Mouse (Mus musculus): Measurements from ENCODE around the gene Btg2. TPM values are rescaled to one million over a fixed set of nuclear protein-coding genes. Genes with fewer than 3 reads are reported as not detected.

The Btg2 gene
- polyA plus RNA-seq, 1 experiment from 2014 or later: 77.2 TPM

DNA sequence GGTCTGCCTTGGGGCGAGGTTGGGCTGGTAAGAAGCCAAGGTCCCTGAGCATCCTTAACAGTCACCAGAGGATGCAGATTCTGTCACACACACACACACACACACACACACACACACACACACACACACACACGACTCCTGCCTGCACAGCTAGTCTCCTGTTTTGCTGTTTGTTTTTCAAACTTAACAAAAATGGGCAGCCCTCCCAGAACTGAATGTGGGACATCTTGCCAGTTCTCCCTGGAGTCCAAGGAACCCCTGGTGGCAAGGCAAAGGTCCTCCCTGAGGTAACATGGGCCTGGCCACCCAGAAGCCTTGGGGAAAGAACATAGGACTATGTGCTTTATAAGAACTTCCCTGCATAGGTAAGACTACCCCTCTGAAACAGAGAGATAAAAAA lies 37.0 kb downstream of the Btg2 start:
- DNase-seq (peak; percentile 62), ATAC-seq (ENCODE audit: insufficient read depth) (no peak)
- Histone ChIP-seq H3K4me1 (ENCODE audit: insufficient read depth) (peaks cover 10% of the 10 kb centered on the region; the same call in 1 of the 2 replicates), H3K4me2 (peak overlapping the region; percentile 36), H3K27me3 (ENCODE audit: insufficient read depth, low read length) (no peaks in the 10 kb centered on the region), H3K9ac (peak overlapping the region; percentile 9; the same call in 1 of the 2 replicates), H3K27ac (ENCODE audit: low read depth) (no peak overlapping the region), H3K36me3 (ENCODE audit: insufficient read depth) (0 out of 2 replicates have a peak, but pooled peaks cover 7% of the 10 kb centered on the region), H3K4me3 (ENCODE audit: low read depth, low read length) (no peak overlapping the region), H3K9me3 (ENCODE audit: low read depth, low read length) (no peaks in the 10 kb centered on the region)
- WGBS: 42% methylated on average over 2 of the region's 2 CpGs
- no peak for TF ChIP-seq CTCF (IDR thresholded peaks at IDR 0.05; ENCODE audit: low read depth)

DNA sequence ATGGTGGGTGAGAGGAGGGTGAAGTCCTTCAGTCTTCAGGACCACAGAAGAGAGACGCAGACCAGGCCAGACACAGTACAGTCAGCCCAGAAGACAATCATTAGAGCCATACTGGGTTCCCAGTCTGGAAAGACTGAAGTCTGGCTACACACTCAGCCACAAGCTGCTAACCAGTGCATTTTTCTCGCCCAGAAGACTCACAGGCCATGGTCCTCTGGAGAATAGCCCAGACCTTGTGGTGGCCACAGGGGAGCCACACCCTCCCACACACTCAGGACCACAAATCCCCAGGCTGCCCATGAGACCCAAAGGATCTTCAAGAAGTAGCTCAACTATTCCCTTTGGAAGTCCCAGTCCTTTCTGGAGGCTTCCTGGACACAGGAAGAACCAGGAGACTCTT lies 39.6 kb downstream of the Btg2 start:
- H3K4me2 ChIP-seq: peak overlapping the region; percentile 56
- 78% methylated on average over 2 of the region's 2 CpGs for WGBS
- H3K9me3 ChIP-seq (ENCODE audit: low read depth, low read length): no peaks in the 10 kb centered on the region
- ATAC-seq (ENCODE audit: insufficient read depth) (no peak), DNase-seq (no peak)
- TF ChIP-seq CTCF (IDR thresholded peaks at IDR 0.05; ENCODE audit: low read depth): no peak
- no peak overlapping the region; the same call in 1 of the 2 replicates for H3K9ac ChIP-seq
- no peak overlapping the region for H3K27ac ChIP-seq (ENCODE audit: low read depth)
- H3K4me3 ChIP-seq (ENCODE audit: low read depth, low read length): peak overlapping the region; percentile 33
- no peaks in the 10 kb centered on the region for H3K27me3 ChIP-seq (ENCODE audit: insufficient read depth, low read length)
- H3K4me1 ChIP-seq (ENCODE audit: insufficient read depth): peaks cover 10% of the 10 kb centered on the region; the same call in 1 of the 2 replicates
- H3K36me3 ChIP-seq (ENCODE audit: insufficient read depth): 0 out of 2 replicates have a peak, but pooled peaks cover 7% of the 10 kb centered on the region

DNA sequence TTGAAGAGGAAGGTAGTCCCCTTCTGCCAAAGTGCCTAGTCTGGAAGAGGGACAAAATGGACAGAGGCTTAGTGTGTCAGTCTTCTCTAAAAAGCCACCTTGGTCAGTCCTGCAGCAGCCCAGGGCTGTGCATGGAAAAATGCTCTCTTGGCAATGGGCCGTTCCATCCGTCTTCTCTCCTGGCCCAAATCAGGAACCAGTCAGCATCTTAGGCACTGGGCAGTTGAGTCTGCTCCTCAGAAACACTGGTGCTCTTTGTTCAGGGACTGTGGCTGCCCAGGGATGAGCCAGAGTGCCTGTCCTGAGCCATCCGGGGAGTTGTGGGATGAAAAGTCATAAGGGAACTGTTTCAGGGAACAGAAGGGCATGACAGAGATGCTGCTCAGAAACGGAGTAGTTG lies 40.6 kb downstream of the Btg2 start:
- Histone ChIP-seq H3K9ac (peak overlapping the region; percentile 19; the same call in 1 of the 2 replicates), H3K36me3 (ENCODE audit: insufficient read depth) (no peaks in the 10 kb centered on the region), H3K27me3 (ENCODE audit: insufficient read depth, low read length) (no peaks in the 10 kb centered on the region), H3K27ac (ENCODE audit: low read depth) (no peak overlapping the region), H3K4me2 (peak overlapping the region; percentile 56), H3K9me3 (ENCODE audit: low read depth, low read length) (no peaks in the 10 kb centered on the region), H3K4me1 (ENCODE audit: insufficient read depth) (peaks cover 10% of the 10 kb centered on the region; the same call in 1 of the 2 replicates), H3K4me3 (ENCODE audit: low read depth, low read length) (peak overlapping the region; percentile 33)
- WGBS: 67% methylated on average over 4 of the region's 4 CpGs
- DNase-seq (no peak), ATAC-seq (ENCODE audit: insufficient read depth) (no peak)
- no peak for TF ChIP-seq CTCF (IDR thresholded peaks at IDR 0.05; ENCODE audit: low read depth)

DNA sequence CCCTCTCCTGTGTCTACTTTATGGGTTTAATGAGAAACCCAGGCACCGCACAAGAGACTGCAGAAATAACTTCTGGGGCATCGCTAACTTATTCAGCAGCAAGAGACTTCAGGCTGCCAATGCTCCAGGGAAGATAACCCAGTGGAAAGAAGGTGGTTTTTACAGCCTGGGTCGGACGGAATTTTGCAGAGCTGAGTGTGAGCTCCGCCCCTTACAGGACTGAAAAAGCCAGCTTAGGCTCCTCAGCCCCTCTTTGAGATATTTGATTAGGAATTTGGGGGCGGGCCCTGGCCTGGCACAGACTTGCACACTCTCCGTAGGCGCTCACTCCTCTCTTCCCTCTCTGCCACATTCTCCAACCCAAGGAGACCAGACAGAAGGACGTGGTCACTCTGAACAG lies 41.7 kb downstream of the Btg2 start, which contains the start of gene Fmod:
Gene Fmod, plus strand, starts transcription at position 83 of the 400 bp plus-strand sequence.
- H3K27ac ChIP-seq (ENCODE audit: low read depth): peak within 1 kb of the TSS; percentile 85
- H3K9ac ChIP-seq: peak within 1 kb of the TSS; percentile 19
- TF ChIP-seq CTCF (IDR thresholded peaks at IDR 0.05; ENCODE audit: low read depth): no peak
- peak within 1 kb of the TSS; percentile 33 for H3K4me3 ChIP-seq (ENCODE audit: low read depth, low read length)
- 13% methylated on average over 9 of the region's 9 CpGs for WGBS
- peaks cover 7% of the 10 kb centered on the region; the same call in 1 of the 2 replicates for H3K4me1 ChIP-seq (ENCODE audit: insufficient read depth)
- ATAC-seq (ENCODE audit: insufficient read depth) (peak; percentile 83), DNase-seq (peak; percentile 86)
- peak within 1 kb of the TSS; percentile 56 for H3K4me2 ChIP-seq
- H3K9me3 ChIP-seq (ENCODE audit: low read depth, low read length): no peaks in the 10 kb centered on the region
- no peaks in the 10 kb centered on the region for H3K27me3 ChIP-seq (ENCODE audit: insufficient read depth, low read length)
- no peaks in the 10 kb centered on the region for H3K36me3 ChIP-seq (ENCODE audit: insufficient read depth)

DNA sequence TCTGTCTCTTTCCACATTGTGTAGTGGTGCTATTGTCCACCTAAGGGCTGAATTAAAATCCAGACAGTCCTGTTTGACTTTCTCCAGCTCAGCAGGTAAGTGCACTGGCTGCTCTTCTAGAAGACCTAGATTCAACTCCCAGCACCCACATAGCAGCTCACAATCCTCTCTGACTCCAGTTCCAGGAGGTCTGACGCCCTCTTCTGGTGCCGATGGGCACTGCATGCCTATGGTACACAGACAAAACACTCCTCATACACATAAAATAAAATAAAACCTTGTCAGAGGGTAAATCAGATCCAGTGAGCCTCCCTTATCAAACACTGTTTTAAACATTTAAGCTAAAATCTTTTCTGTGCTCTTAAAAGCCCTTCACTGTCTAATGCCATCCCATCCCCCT lies 42.4 kb downstream of the Btg2 start:
- 54% methylated on average over 2 of the region's 2 CpGs for WGBS
- DNase-seq (peak; percentile 42), ATAC-seq (ENCODE audit: insufficient read depth) (no peak)
- Histone ChIP-seq H3K27ac (ENCODE audit: low read depth) (peak overlapping the region; percentile 85), H3K27me3 (ENCODE audit: insufficient read depth, low read length) (no peaks in the 10 kb centered on the region), H3K4me3 (ENCODE audit: low read depth, low read length) (no peak overlapping the region), H3K4me1 (ENCODE audit: insufficient read depth) (peaks cover 3% of the 10 kb centered on the region; the same call in 1 of the 2 replicates), H3K36me3 (ENCODE audit: insufficient read depth) (no peaks in the 10 kb centered on the region), H3K9ac (no peak overlapping the region), H3K4me2 (peak overlapping the region; percentile 56), H3K9me3 (ENCODE audit: low read depth, low read length) (no peaks in the 10 kb centered on the region)
- peak; percentile 69 for TF ChIP-seq CTCF (IDR thresholded peaks at IDR 0.05; ENCODE audit: low read depth)

DNA sequence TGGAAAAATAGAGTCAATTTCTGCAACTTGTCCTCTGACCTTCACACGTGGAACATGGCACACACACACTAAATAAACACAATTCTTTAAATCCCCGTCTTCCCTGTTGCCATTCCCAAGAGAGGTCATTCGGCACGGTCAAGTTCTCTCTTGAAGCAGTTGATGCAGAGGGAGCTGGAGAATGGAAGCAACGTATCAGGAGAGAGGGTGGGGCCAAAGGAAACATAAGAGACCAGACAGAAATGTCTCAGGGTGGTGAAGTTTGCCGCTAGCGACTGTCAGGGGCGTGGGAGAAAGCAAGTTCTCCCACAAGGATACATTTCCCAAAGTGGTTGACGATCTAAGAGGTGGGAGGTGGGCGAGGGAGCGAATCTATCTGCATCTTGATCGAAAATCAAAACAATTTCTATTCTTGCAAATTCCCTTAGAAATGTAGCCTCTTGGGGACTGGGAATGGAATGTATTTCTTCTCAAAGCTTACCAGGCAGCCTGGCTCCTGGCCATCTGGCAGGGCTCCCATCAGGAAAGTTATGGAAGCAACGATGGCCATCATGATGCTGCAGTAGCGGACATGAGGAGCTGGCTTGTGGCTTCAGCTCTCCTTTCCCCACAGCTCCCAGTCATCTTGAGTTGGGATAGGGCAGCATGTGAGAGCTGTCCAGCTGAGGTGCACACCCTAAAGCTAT lies 50.6 kb downstream of the Btg2 start:
- Histone ChIP-seq H3K4me1 (ENCODE audit: insufficient read depth) (peaks cover 5% of the 10 kb centered on the region; the same call in 1 of the 2 replicates), H3K9me3 (ENCODE audit: low read depth, low read length) (no peaks in the 10 kb centered on the region), H3K4me3 (ENCODE audit: low read depth, low read length) (no peak overlapping the region), H3K9ac (no peak overlapping the region), H3K27me3 (ENCODE audit: insufficient read depth, low read length) (no peaks in the 10 kb centered on the region), H3K27ac (ENCODE audit: low read depth) (no peak overlapping the region), H3K4me2 (0 out of 2 replicates have a peak overlapping the region, but pooled peaks have one; percentile 1), H3K36me3 (ENCODE audit: insufficient read depth) (no peaks in the 10 kb centered on the region)
- peak; percentile 54; the same call in 1 of the 2 replicates for ATAC-seq (ENCODE audit: insufficient read depth)
- no peak for TF ChIP-seq CTCF (IDR thresholded peaks at IDR 0.05; ENCODE audit: low read depth)
- WGBS: 49% methylated on average over 14 of the region's 14 CpGs
- peak; percentile 90 for DNase-seq

DNA sequence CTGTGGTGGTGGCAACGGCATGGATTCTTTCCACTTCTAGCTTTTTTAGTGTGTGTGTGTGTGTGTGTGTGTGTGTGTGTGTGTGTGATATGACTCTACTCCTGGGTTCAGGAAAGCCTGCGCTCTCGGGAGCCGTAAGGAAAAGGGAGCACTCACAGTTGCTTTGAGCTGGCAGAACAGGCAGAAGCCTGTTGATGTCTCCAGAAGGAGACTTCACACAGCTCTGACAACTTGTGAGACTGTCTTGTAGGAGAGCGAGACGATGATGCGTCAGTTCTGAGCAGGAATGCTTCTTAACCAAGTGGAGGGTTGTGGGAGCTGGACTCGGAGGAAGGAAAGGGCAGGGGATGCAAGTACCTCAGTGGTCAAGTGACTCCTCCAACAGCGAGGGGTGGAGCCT lies 52.2 kb downstream of the Btg2 start:
- Histone ChIP-seq H3K9ac (no peak overlapping the region), H3K4me1 (ENCODE audit: insufficient read depth) (peaks cover 5% of the 10 kb centered on the region; the same call in 1 of the 2 replicates), H3K9me3 (ENCODE audit: low read depth, low read length) (no peaks in the 10 kb centered on the region), H3K4me2 (no peak overlapping the region), H3K4me3 (ENCODE audit: low read depth, low read length) (no peak overlapping the region), H3K27me3 (ENCODE audit: insufficient read depth, low read length) (no peaks in the 10 kb centered on the region), H3K36me3 (ENCODE audit: insufficient read depth) (no peaks in the 10 kb centered on the region), H3K27ac (ENCODE audit: low read depth) (no peak overlapping the region)
- DNase-seq: no peak
- TF ChIP-seq CTCF (IDR thresholded peaks at IDR 0.05; ENCODE audit: low read depth): no peak
- ATAC-seq (ENCODE audit: insufficient read depth): no peak
- 76% methylated on average over 9 of the region's 9 CpGs for WGBS

All from lung, embryonic 14.5 days (tissue).